Mouse (Mus musculus) embryonic facial prominence, embryonic 13.5 days (tissue): ENCODE measurements around the gene Epb41. TPM values are rescaled to one million over a fixed set of nuclear protein-coding genes. Genes with fewer than 3 reads are reported as not detected.

ENCODE experiments used
- ATAC-seq: fragments of 200-750 bp; cut with Nextera tagmentation; 2 replicates; pipeline ENCODE4 v1.8.0; 2017; ENCODE audit warnings: low read depth; ENCODE audit not compliant: insufficient number of reproducible peaks, insufficient read depth, low FRiP score, low TSS enrichment
- H3K27ac ChIP-seq: fragments of 300-500 bp; sonication (generic); 2 replicates; pipeline ENCODE4 v1.5.1; 2015; ENCODE audit warnings: moderate library complexity, mild to moderate bottlenecking, inconsistent platforms
- H3K27me3 ChIP-seq: fragments of 300-500 bp; sonication (generic); 2 replicates; pipeline ENCODE4 v1.6.1; 2015; ENCODE audit warnings: mild to moderate bottlenecking, inconsistent platforms
- H3K36me3 ChIP-seq: fragments of 300-500 bp; sonication (generic); 2 replicates; pipeline ENCODE4 v1.6.1; 2015; ENCODE audit warnings: mild to moderate bottlenecking, inconsistent platforms
- H3K4me1 ChIP-seq: fragments of 300-500 bp; sonication (generic); 2 replicates; pipeline ENCODE4 v1.6.1; 2015; ENCODE audit warnings: inconsistent platforms
- H3K4me2 ChIP-seq: fragments of 300-500 bp; sonication (generic); 2 replicates; pipeline ENCODE4 v1.6.1; 2015; ENCODE audit warnings: moderate library complexity, mild to moderate bottlenecking, inconsistent platforms
- H3K4me3 ChIP-seq: fragments of 300-500 bp; sonication (generic); 2 replicates; pipeline ENCODE4 v1.5.1; 2015; ENCODE audit warnings: mild to moderate bottlenecking, inconsistent platforms
- H3K9ac ChIP-seq: fragments of 300-500 bp; sonication (generic); 2 replicates; pipeline ENCODE4 v1.6.1; 2015; ENCODE audit warnings: mild to moderate bottlenecking, inconsistent platforms
- H3K9me3 ChIP-seq: fragments of 300-500 bp; sonication (generic); 2 replicates; pipeline ENCODE4 v1.6.1; 2016; ENCODE audit warnings: inconsistent platforms
- WGBS: fragments of 180-500 bp; shearing (Covaris S2); methylation state at CpG from one replicate; pipeline ENCODE4 v1.1.7; 2015; ENCODE audit warnings: mixed read lengths; 5-methylcytosine and 5-hydroxymethylcytosine counted together
- polyA plus RNA-seq: library from polyadenylated mRNA; unstranded; fragments of >200 nt; fragmentation: Nextera tagmentation; extraction: Ambion mirVana; gene quantifications from 2 replicates; pipeline ENCODE4 v1.2.1, GENCODE M21; 2015

Epb41 gene
- polyA plus RNA-seq, 1 experiment from 2014 or later: 69.6 TPM

DNA sequence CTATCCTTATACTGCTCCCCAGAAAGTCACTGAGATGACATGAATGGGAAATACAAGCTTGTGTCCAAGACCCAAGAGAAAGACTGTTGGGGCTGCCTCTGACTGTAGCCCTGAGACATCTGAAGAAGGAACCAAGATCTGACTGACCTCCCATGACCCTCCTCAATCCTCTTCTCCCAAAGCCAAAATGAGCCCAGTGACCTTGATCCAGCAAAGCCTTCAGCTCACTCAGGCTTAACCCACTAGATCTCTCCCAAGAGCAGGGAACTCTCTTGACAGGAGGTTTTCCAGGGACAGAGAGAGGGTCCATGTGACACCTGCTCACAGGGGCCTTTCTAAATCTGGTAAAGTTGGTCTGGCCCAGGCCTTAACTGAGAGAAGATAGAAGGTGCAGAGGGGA is 17.8 kb downstream of the Epb41 start:
- no peak overlapping the region for H3K27ac ChIP-seq
- ATAC-seq: no peak
- H3K9me3 ChIP-seq: no peaks in the 10 kb centered on the region
- no peak overlapping the region for H3K4me2 ChIP-seq
- no peaks in the 10 kb centered on the region for H3K27me3 ChIP-seq
- no peak overlapping the region for H3K4me3 ChIP-seq
- no peaks in the 10 kb centered on the region for H3K4me1 ChIP-seq
- no peaks in the 10 kb centered on the region for H3K36me3 ChIP-seq
- no peak overlapping the region for H3K9ac ChIP-seq

DNA sequence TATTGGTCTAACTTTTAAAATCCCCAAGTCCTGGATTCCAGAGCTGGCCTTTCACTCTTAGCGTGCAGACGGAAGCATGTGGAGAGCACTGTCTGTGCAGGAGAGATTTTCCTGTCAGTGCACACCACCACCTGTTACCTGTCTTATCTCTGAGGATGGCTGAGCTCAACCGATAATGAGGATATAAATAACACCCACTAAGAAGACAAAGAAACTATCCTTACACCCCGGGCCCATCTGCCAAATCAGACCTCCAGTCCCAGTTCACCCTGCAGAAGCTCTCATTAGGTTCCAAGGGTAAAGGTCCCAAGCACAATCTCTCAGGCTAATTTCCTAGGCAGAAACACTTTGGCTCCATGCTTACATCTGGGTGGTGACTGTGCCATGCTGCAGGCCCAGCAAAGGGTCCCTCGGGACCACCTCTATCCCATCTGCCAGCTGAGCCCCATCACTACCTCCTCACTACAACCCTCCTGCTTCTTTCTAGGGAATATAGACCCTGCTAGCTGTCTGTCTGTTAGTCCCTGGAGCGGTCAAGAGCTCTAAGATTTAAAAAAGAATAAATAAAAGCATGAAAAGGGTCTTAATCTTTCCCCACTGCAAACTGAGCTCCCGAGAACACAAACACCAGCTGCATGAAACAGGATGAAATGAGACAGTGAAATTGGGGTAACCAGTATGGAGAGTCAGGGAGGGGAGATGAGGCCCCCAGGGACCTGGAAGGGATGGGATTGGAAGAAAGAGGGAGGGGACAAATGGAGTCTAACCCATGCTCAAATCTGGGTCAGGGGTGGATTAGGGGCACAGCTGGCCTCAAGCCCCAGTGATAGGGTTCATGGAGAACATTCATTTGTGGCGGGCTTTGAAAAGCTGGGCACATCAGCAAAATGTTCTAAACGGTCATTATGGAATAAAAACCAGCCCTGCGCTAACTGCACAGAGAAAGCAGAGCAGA is 23.5 kb downstream of the Epb41 start:
- H3K9me3 ChIP-seq: no peaks in the 10 kb centered on the region
- peaks cover 18% of the 10 kb centered on the region for H3K4me1 ChIP-seq
- no peak for ATAC-seq
- H3K27me3 ChIP-seq: no peaks in the 10 kb centered on the region
- H3K27ac ChIP-seq: no peak overlapping the region
- WGBS: 69% methylated on average over 10 of the region's 10 CpGs
- no peak overlapping the region for H3K4me3 ChIP-seq
- H3K36me3 ChIP-seq: no peaks in the 10 kb centered on the region
- no peak overlapping the region for H3K9ac ChIP-seq
- no peak overlapping the region for H3K4me2 ChIP-seq

DNA sequence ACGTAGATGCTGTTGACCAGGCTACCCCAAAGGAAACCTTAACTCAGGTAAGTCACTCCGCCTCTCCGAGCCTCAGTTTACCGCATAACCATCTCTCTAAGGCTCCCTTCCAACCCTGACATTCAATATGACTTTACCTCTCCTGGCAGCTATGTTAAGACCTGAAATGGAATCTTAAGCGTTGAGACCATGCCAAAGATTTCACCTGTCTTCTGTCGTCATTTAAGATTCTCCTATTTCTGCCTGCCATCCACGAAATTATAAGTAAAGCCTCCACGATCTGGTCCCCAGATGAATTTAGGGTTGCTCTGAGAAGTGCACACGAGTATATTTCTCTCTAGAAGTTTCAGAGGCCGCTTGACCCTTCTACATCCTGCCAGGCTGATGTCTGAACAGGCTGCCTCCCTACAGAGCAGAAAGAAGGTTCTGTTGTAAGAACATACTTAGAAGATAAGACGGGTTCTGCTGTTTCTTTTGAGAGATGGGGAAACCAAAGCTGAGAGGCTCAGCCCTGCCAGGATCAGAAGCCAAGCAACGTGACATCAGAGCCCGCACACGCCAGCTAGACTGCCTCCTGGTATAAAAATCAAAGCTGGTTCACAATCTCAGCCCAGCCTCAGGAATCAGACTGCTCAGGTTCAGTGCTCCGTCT is 25.4 kb downstream of the Epb41 start:
- Histone ChIP-seq H3K4me2 (peak overlapping the region; percentile 86), H3K9ac (0 out of 2 replicates have a peak overlapping the region, but pooled peaks have one; percentile 36), H3K9me3 (no peaks in the 10 kb centered on the region), H3K36me3 (no peaks in the 10 kb centered on the region), H3K4me3 (peak overlapping the region; percentile 93), H3K4me1 (peaks cover 22% of the 10 kb centered on the region), H3K27me3 (no peaks in the 10 kb centered on the region), H3K27ac (no peak overlapping the region)
- ATAC-seq: no peak
- 10% methylated on average over 15 of the region's 15 CpGs for whole genome bisulfite sequencing

DNA sequence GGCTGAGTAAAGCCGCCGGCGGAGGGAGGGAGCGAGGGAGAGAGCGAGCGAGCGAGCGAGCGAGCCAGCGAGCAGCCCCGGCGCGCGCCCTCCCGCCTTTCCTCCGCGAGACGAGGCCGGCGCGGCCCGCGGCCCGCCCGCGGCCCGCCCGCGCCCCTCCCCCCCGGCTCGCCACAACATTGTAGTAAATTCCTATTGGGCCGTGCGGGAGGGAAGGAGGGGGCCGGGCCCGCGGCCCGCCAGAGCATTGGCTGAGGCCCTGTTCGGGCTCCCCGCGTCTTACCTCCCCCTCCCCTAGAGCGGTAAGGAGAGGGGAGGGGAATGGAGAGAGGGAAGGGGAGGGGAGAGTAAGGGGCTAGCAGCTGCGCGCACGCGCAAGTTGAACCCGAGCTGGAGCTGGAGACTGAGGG is 26.1 kb downstream of the Epb41 start:
- peak overlapping the region; percentile 91 for H3K9ac ChIP-seq
- under 1% methylated on average over 17 of the region's 46 CpGs for WGBS
- H3K4me1 ChIP-seq: peaks cover 28% of the 10 kb centered on the region
- peak overlapping the region; percentile 93 for H3K4me3 ChIP-seq
- H3K27ac ChIP-seq: peak overlapping the region; percentile 90
- no peaks in the 10 kb centered on the region for H3K36me3 ChIP-seq
- no peaks in the 10 kb centered on the region for H3K9me3 ChIP-seq
- ATAC-seq: peak; percentile 99
- peak overlapping the region; percentile 86 for H3K4me2 ChIP-seq
- no peaks in the 10 kb centered on the region for H3K27me3 ChIP-seq

GRCm38 (mm10) chr4:132048011-132048991 is 26.8 kb downstream of the Epb41 start:
- H3K27ac ChIP-seq: peak overlapping the region; percentile 90
- ATAC-seq: peak; percentile 44

DNA sequence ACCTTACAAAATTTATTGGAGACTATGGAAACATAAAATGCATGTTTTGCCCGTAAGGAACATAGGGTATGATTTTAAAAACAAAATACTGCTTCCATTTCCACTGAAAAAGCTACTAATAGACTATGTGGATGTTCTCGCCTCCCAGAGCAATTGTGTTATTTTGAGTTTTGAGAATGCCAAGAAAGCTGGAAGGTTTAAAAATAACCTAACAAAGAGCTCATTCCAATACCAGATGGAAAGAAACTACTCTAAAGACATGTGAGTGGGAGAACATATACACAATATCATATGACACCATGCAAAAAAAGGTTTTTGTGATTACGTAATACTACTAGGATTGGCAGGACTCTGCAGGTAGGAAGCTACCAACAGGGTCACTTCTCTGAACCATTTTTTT is 31.4 kb downstream of the Epb41 start:
- Histone ChIP-seq H3K27ac (no peak overlapping the region), H3K9me3 (no peaks in the 10 kb centered on the region), H3K9ac (no peak overlapping the region), H3K4me2 (no peak overlapping the region), H3K27me3 (no peaks in the 10 kb centered on the region), H3K4me3 (no peak overlapping the region), H3K36me3 (no peaks in the 10 kb centered on the region), H3K4me1 (peaks cover 38% of the 10 kb centered on the region)
- ATAC-seq: no peak
- WGBS: 74% methylated on average over 3 of the region's 3 CpGs

More at GRCm38 (mm10) chr4:132048011-132048991, 26.8 kb downstream of the Epb41 start:
- Histone ChIP-seq H3K4me1 (peaks cover 30% of the 10 kb centered on the region), H3K4me2 (peak overlapping the region; percentile 86), H3K4me3 (peak overlapping the region; percentile 93), H3K9ac (peak overlapping the region; percentile 91), H3K9me3 (no peaks in the 10 kb centered on the region), H3K27me3 (no peaks in the 10 kb centered on the region), H3K36me3 (no peaks in the 10 kb centered on the region)
- WGBS: under 1% methylated on average over 89 of the region's 95 CpGs

- H3K36me3 ChIP-seq: no peaks in the 10 kb centered on the region
- peaks cover 34% of the 10 kb centered on the region for H3K4me1 ChIP-seq
- no peak for ATAC-seq
- H3K4me2 ChIP-seq: no peak overlapping the region
- WGBS: 78% methylated on average over 6 of the region's 6 CpGs
- no peak overlapping the region for H3K9ac ChIP-seq
- H3K9me3 ChIP-seq: no peaks in the 10 kb centered on the region
- no peak overlapping the region for H3K4me3 ChIP-seq
- H3K27me3 ChIP-seq: no peaks in the 10 kb centered on the region
- 0 out of 2 replicates have a peak overlapping the region, but pooled peaks have one; percentile 13 for H3K27ac ChIP-seq
Measured at GRCm38 (mm10) chr4:132041471-132042332, 33.4 kb downstream of the Epb41 start.

- no peak overlapping the region for H3K9ac ChIP-seq
- H3K27me3 ChIP-seq: no peaks in the 10 kb centered on the region
- H3K4me2 ChIP-seq: no peak overlapping the region
- WGBS: 72% methylated on average over 8 of the region's 8 CpGs
- no peak overlapping the region for H3K27ac ChIP-seq
- H3K4me1 ChIP-seq: peaks cover 41% of the 10 kb centered on the region
- no peak overlapping the region for H3K4me3 ChIP-seq
- ATAC-seq: no peak
- H3K9me3 ChIP-seq: no peaks in the 10 kb centered on the region
- no peaks in the 10 kb centered on the region for H3K36me3 ChIP-seq
Measured at GRCm38 (mm10) chr4:132039975-132040645, 35.0 kb downstream of the Epb41 start.

DNA sequence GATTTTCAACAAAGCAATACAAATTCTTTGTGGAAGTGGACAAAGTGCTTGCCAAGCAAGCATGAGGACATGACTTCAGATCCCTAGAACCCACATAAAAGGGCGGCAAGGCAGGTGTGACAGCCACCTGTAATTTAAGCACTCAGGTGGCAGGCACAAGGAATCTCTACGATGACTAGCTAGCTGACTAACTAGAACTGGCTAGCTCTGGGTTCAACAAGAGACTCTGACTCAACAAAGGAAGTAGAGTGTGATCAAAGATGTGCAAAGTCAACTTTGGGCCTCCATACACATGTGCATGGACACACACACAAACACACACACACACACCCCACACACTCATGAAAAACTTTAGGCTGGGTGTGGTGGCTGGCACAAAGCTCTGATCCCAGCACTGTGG is 35.6 kb downstream of the Epb41 start:
- Histone ChIP-seq H3K9ac (no peak overlapping the region), H3K27ac (no peak overlapping the region), H3K9me3 (no peaks in the 10 kb centered on the region), H3K4me2 (no peak overlapping the region), H3K36me3 (no peaks in the 10 kb centered on the region), H3K27me3 (no peaks in the 10 kb centered on the region), H3K4me1 (peaks cover 36% of the 10 kb centered on the region), H3K4me3 (no peak overlapping the region)
- 84% methylated on average over 2 of the region's 2 CpGs for WGBS
- ATAC-seq: no peak

GRCm38 (mm10) chr4:132038809-132039208 is 36.3 kb downstream of the Epb41 start:
- no peak overlapping the region for H3K4me2 ChIP-seq
- H3K4me1 ChIP-seq: peaks cover 33% of the 10 kb centered on the region
- no peaks in the 10 kb centered on the region for H3K27me3 ChIP-seq
- no peak overlapping the region for H3K9ac ChIP-seq
- no peak overlapping the region for H3K4me3 ChIP-seq
- WGBS: 87% methylated on average over 2 of the region's 2 CpGs
- no peak overlapping the region for H3K27ac ChIP-seq
- no peaks in the 10 kb centered on the region for H3K36me3 ChIP-seq
- no peaks in the 10 kb centered on the region for H3K9me3 ChIP-seq
- ATAC-seq: no peak
